Mouse (Mus musculus) kidney, postnatal 0 days (tissue): ENCODE measurements around the gene Crip1. TPM values are rescaled to one million over a fixed set of nuclear protein-coding genes. Genes with fewer than 3 reads are reported as not detected.

Source experiments
- ATAC-seq: fragments of 200-750 bp; cut with Nextera tagmentation; replicated peaks from 2 replicates; pipeline ENCODE4 v1.8.0; 2017; ENCODE audit warnings: low read depth, moderate number of reproducible peaks, moderate TSS enrichment, moderate library complexity; ENCODE audit not compliant: low FRiP score
- DNase-seq: peaks from one replicate; pipeline ENCODE4 v3.0.0-alpha.2; 2016; ENCODE audit warnings: low spot score
- H3K27ac ChIP-seq: fragments of 300-500 bp; sonication (generic); 2 replicates; pipeline ENCODE4 v1.5.1; 2014; ENCODE audit warnings: mild to moderate bottlenecking
- H3K27me3 ChIP-seq: fragments of 300-500 bp; sonication (generic); 2 replicates; pipeline ENCODE4 v1.6.1; 2014; ENCODE audit warnings: low read length, mixed read lengths; ENCODE audit not compliant: insufficient read depth
- H3K36me3 ChIP-seq: fragments of 300-500 bp; sonication (generic); 2 replicates; pipeline ENCODE4 v1.6.1; 2014; ENCODE audit warnings: low read length, mixed read lengths; ENCODE audit not compliant: insufficient read depth
- H3K4me1 ChIP-seq: fragments of 300-500 bp; sonication (generic); replicated peaks from 2 replicates; pipeline ENCODE4 v1.6.1; 2014; ENCODE audit warnings: antibody characterized with exemption, low read length, mixed read lengths; ENCODE audit not compliant: insufficient read depth
- H3K4me2 ChIP-seq: fragments of 300-500 bp; sonication (generic); 2 replicates; pipeline ENCODE4 v1.6.1; 2014; ENCODE audit warnings: mild to moderate bottlenecking, low read length, moderate library complexity, mixed read lengths
- H3K4me3 ChIP-seq: fragments of 300-500 bp; sonication (generic); replicated peaks from 2 replicates; pipeline ENCODE4 v1.5.1; 2014; ENCODE audit warnings: low read depth, low read length
- H3K9ac ChIP-seq: fragments of 300-500 bp; sonication (generic); 2 replicates; pipeline ENCODE4 v1.6.1; 2014; ENCODE audit warnings: low read depth, low read length
- H3K9me3 ChIP-seq: fragments of 300-500 bp; sonication (generic); replicated peaks from 2 replicates; pipeline ENCODE4 v1.6.1; 2016; ENCODE audit warnings: low read length, inconsistent platforms, mixed read lengths
- CTCF ChIP-seq: IDR thresholded peaks from 2 replicates; pipeline ENCODE4 v1.5.1; 2016; ENCODE audit warnings: antibody characterized with exemption, low read depth, mild to moderate bottlenecking, moderate library complexity
- WGBS: fragments of 180-500 bp; shearing (Covaris S2); extraction: QIAGEN DNeasy Blood & Tissue Kit; methylation state at CpG from one replicate; pipeline ENCODE4 v1.1.7; 2014; 5-methylcytosine and 5-hydroxymethylcytosine counted together
- polyA plus RNA-seq: library from polyadenylated mRNA; unstranded; fragments of >200 nt; fragmentation: Nextera tagmentation; extraction: Ambion mirVana; gene quantifications from 2 replicates; pipeline ENCODE4 v1.2.1, GENCODE M21; 2015

Gene Crip1
- polyA plus RNA-seq, 1 experiment from 2014 or later, result 357 TPM

GRCm38 (mm10) chr12:113100448-113101076 lies 45.6 kb upstream of the Crip1 start:
- Histone ChIP-seq H3K4me3 (no peak overlapping the region), H3K27me3 (no peaks in the 10 kb centered on the region), H3K27ac (no peak overlapping the region), H3K4me1 (peaks cover 22% of the 10 kb centered on the region), H3K9me3 (no peaks in the 10 kb centered on the region), H3K9ac (no peak overlapping the region), H3K4me2 (no peak overlapping the region), H3K36me3 (no peaks in the 10 kb centered on the region)
- no peak for ATAC-seq
- 74% methylated on average over 5 of the region's 5 CpGs for WGBS
- no peak for TF ChIP-seq CTCF
- DNase-seq, result no peak

- no peak overlapping the region for H3K4me2 ChIP-seq
- H3K27ac ChIP-seq, result no peak overlapping the region
- H3K9ac ChIP-seq, result no peak overlapping the region
- 72% methylated on average over 9 of the region's 9 CpGs for WGBS
- no peaks in the 10 kb centered on the region for H3K27me3 ChIP-seq
- H3K4me3 ChIP-seq, result no peak overlapping the region
- ATAC-seq, result no peak
- no peaks in the 10 kb centered on the region for H3K36me3 ChIP-seq
- DNase-seq, result no peak
- no peaks in the 10 kb centered on the region for H3K9me3 ChIP-seq
- TF ChIP-seq CTCF, result no peak
- peaks cover 22% of the 10 kb centered on the region for H3K4me1 ChIP-seq
Observed at GRCm38 (mm10) chr12:113101251-113101960, 44.7 kb upstream of the Crip1 start.

GRCm38 (mm10) chr12:113102461-113102860 lies 43.7 kb upstream of the Crip1 start:
- WGBS, result 54% methylated on average over 6 of the region's 6 CpGs
- Histone ChIP-seq H3K9me3 (no peaks in the 10 kb centered on the region), H3K4me1 (peaks cover 19% of the 10 kb centered on the region), H3K9ac (no peak overlapping the region), H3K27ac (no peak overlapping the region), H3K27me3 (no peaks in the 10 kb centered on the region), H3K4me3 (no peak overlapping the region), H3K4me2 (no peak overlapping the region), H3K36me3 (no peaks in the 10 kb centered on the region)
- DNase-seq (peak; percentile 68), ATAC-seq (no peak)
- TF ChIP-seq CTCF, result peak; percentile 75

GRCm38 (mm10) chr12:113103846-113104451 lies 42.2 kb upstream of the Crip1 start:
- TF ChIP-seq CTCF, result peak; percentile 54
- peak; percentile 36 for DNase-seq
- WGBS, result 76% methylated on average over 8 of the region's 8 CpGs

GRCm38 (mm10) chr12:113106386-113106785 lies 39.7 kb upstream of the Crip1 start:
- no peaks in the 10 kb centered on the region; the same call in 1 of the 2 replicates for H3K4me1 ChIP-seq
- no peak overlapping the region for H3K4me3 ChIP-seq
- ATAC-seq, result no peak
- 78% methylated on average over 6 of the region's 6 CpGs for WGBS
- no peak overlapping the region for H3K27ac ChIP-seq
- H3K36me3 ChIP-seq, result no peaks in the 10 kb centered on the region
- no peaks in the 10 kb centered on the region for H3K9me3 ChIP-seq
- H3K9ac ChIP-seq, result no peak overlapping the region
- no peak for TF ChIP-seq CTCF
- H3K4me2 ChIP-seq, result no peak overlapping the region
- DNase-seq, result no peak
- H3K27me3 ChIP-seq, result no peaks in the 10 kb centered on the region

More at GRCm38 (mm10) chr12:113103846-113104451, 42.2 kb upstream of the Crip1 start:
- Histone ChIP-seq H3K4me2 (no peak overlapping the region), H3K36me3 (no peaks in the 10 kb centered on the region), H3K27me3 (no peaks in the 10 kb centered on the region), H3K4me3 (no peak overlapping the region), H3K9ac (no peak overlapping the region), H3K9me3 (no peaks in the 10 kb centered on the region), H3K4me1 (peaks cover 14% of the 10 kb centered on the region), H3K27ac (no peak overlapping the region)
- ATAC-seq, result peak; percentile 19; the same call in 1 of the 2 replicates

GRCm38 (mm10) chr12:113107431-113108124 lies 38.5 kb upstream of the Crip1 start:
- no peak for DNase-seq
- WGBS, result 76% methylated on average over 4 of the region's 4 CpGs
- Histone ChIP-seq H3K9ac (no peak overlapping the region), H3K27ac (no peak overlapping the region), H3K4me1 (no peaks in the 10 kb centered on the region; the same call in 1 of the 2 replicates), H3K27me3 (no peaks in the 10 kb centered on the region), H3K4me2 (no peak overlapping the region), H3K4me3 (no peak overlapping the region), H3K9me3 (no peaks in the 10 kb centered on the region), H3K36me3 (no peaks in the 10 kb centered on the region)
- ATAC-seq, result no peak
- TF ChIP-seq CTCF, result no peak
